Mouse (Mus musculus) stomach, postnatal 0 days (tissue): ENCODE results near the gene Trpm8. TPM values are rescaled to one million over a fixed set of nuclear protein-coding genes. Genes with fewer than 3 reads are reported as not detected.

Experiments used
- ATAC-seq: fragments of 200-750 bp; cut with Nextera tagmentation; 2 replicates; pipeline ENCODE4 v1.8.0; 2017; ENCODE audit not compliant: low FRiP score, low TSS enrichment
- DNase-seq: peaks from one replicate; pipeline ENCODE4 v3.0.0-alpha.2; 2016; ENCODE audit warnings: low spot score
- H3K27ac ChIP-seq: fragments of 300-500 bp; sonication (generic); replicated peaks from 2 replicates; pipeline ENCODE4 v1.5.1; 2014; ENCODE audit warnings: mild to moderate bottlenecking, control low read depth
- H3K27me3 ChIP-seq: fragments of 300-500 bp; sonication (generic); 2 replicates; pipeline ENCODE4 v1.6.1; 2014; ENCODE audit warnings: low read length; ENCODE audit not compliant: control insufficient read depth, insufficient read depth
- H3K36me3 ChIP-seq: fragments of 300-500 bp; sonication (generic); 2 replicates; pipeline ENCODE4 v1.6.1; 2014; ENCODE audit warnings: low read length, mixed read lengths; ENCODE audit not compliant: control insufficient read depth, insufficient read depth
- H3K4me1 ChIP-seq: fragments of 300-500 bp; sonication (generic); replicated peaks from 2 replicates; pipeline ENCODE4 v1.6.1; 2014; ENCODE audit warnings: antibody characterized with exemption; ENCODE audit not compliant: control insufficient read depth, insufficient read depth
- H3K4me2 ChIP-seq: fragments of 300-500 bp; sonication (generic); replicated peaks from 2 replicates; pipeline ENCODE4 v1.6.1; 2014; ENCODE audit warnings: low read depth, mild to moderate bottlenecking, control low read depth, moderate library complexity
- H3K4me3 ChIP-seq: fragments of 300-500 bp; sonication (generic); 2 replicates; pipeline ENCODE4 v1.5.1; 2014; ENCODE audit warnings: low read depth, low read length, control low read depth
- H3K9ac ChIP-seq: fragments of 300-500 bp; sonication (generic); 2 replicates; pipeline ENCODE4 v1.6.1; 2014; ENCODE audit warnings: mild to moderate bottlenecking, low read length, control low read depth, mixed read lengths
- H3K9me3 ChIP-seq: fragments of 300-500 bp; sonication (generic); 2 replicates; pipeline ENCODE4 v1.6.1; 2016; ENCODE audit warnings: low read length; ENCODE audit not compliant: control insufficient read depth
- CTCF ChIP-seq: IDR thresholded peaks from 2 replicates; pipeline ENCODE4 v1.5.1; 2016; ENCODE audit warnings: antibody characterized with exemption, low read depth, mild to moderate bottlenecking, moderate library complexity
- EP300 ChIP-seq: optimal IDR thresholded peaks from 2 replicates; pipeline ENCODE3; 2016; ENCODE audit warnings: antibody characterized with exemption
- whole genome bisulfite sequencing: fragments of 180-500 bp; shearing (Covaris S2); extraction: QIAGEN DNeasy Blood & Tissue Kit; methylation state at CpG from one replicate; pipeline ENCODE4 v1.1.7; 2014; 5-methylcytosine and 5-hydroxymethylcytosine counted together
- polyA plus RNA-seq: library from polyadenylated mRNA; unstranded; fragments of >200 nt; fragmentation: Nextera tagmentation; extraction: Ambion mirVana; gene quantifications from 2 replicates; pipeline ENCODE4 v1.2.1, GENCODE M21; 2015

The Trpm8 gene
- polyA plus RNA-seq, 1 experiment from 2014 or later = 0.06 TPM

DNA sequence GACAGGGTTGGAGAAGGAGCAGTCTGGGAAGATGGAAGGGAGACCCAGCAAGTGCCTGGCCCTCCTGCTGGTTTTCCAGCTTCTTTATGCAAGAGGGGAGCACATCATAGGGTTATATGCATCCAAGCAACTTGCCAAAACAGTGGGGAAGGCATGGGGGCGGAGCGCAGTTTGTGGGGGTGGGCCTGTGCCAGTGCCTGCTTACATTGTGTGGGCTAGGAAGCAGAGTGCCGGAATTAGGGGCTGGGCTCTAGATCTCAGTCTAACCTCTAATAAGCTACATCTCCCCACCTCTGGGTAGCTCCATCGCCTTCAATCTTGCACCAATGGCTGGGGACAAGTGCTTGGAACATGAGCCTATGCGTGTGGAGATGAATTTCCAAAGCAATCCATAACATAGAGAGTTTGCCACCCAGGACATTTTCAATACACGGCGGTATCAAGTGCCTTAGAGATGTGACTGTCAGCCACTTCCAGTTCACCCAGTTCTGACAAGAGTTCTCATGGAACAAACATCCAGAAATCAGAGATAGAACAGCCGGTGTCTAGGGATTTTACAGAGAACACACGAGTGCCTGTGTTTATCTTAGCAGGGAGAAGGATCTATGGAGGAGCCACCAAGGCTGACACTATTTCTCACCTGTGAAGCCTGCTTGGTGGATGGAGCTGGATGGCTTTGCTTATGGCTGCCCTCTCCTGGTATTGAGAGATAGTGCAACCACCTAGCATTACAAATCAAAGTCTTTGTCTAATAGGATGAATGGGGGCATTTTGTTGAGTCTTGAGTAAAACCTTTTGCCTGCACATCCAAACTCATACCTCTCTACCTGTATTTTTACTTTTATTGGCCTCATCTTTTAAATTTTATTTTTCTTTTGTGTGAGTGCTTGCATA is 23.9 kb downstream of the Trpm8 start:
- Histone ChIP-seq H3K9ac (no peak overlapping the region), H3K27ac (no peak overlapping the region), H3K4me3 (no peak overlapping the region), H3K27me3 (no peaks in the 10 kb centered on the region), H3K4me1 (no peaks in the 10 kb centered on the region), H3K4me2 (no peak overlapping the region), H3K36me3 (no peaks in the 10 kb centered on the region), H3K9me3 (peaks cover 23% of the 10 kb centered on the region)
- TF ChIP-seq EP300 = no peak
- TF ChIP-seq CTCF = peak; percentile 72
- ATAC-seq (peak; percentile 18), DNase-seq (peak; percentile 45)
- WGBS = 63% methylated on average over 9 of the region's 9 CpGs

DNA sequence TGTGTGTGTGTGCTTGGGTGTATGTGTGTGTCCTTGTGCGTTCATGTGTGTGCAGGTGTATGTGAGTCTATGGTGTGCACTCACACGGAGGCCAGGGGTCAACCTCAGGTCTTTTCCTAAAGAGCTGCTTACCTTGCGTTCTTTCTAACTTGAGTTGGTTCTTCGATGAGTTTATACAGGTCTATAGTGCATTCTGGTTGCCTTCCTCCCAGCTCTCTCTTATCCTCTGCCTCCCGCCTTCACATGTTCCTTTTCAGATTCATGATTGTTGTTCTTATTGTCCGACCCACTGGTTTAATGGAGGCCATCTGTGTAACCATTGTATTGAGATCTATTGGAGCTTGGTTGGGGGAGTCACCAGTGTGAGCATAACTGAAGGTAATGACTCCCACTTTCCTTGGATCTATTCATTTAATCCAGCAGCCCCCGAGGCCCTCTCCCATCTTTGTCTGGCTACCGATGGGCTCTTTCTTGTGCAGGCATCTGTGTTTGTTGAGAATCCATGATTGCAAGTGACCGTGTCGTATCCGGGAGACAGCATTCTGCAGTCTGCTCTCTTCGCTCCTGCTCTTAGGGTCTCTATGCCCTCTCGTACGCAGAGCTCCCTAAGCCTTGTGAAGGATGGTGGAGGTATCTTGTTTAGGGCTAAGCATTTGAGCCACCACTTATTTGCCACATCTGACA is 24.7 kb downstream of the Trpm8 start:
- H3K36me3 ChIP-seq = no peaks in the 10 kb centered on the region
- H3K4me3 ChIP-seq = no peak overlapping the region
- H3K27ac ChIP-seq = no peak overlapping the region
- WGBS = 64% methylated on average over 14 of the region's 14 CpGs
- TF ChIP-seq EP300 = no peak
- TF ChIP-seq CTCF = no peak
- peak; percentile 21 for DNase-seq
- ATAC-seq = 0 out of 2 replicates have a peak, but pooled peaks have one; percentile 19
- no peak overlapping the region for H3K9ac ChIP-seq
- no peaks in the 10 kb centered on the region for H3K4me1 ChIP-seq
- no peak overlapping the region for H3K4me2 ChIP-seq
- H3K9me3 ChIP-seq = peaks cover 20% of the 10 kb centered on the region
- H3K27me3 ChIP-seq = no peaks in the 10 kb centered on the region

GRCm38 (mm10) chr1:88303762-88304161 is 26.3 kb downstream of the Trpm8 start:
- Histone ChIP-seq H3K9ac (no peak overlapping the region), H3K4me2 (no peak overlapping the region), H3K9me3 (peaks cover 12% of the 10 kb centered on the region), H3K27me3 (no peaks in the 10 kb centered on the region), H3K36me3 (no peaks in the 10 kb centered on the region), H3K27ac (no peak overlapping the region), H3K4me1 (no peaks in the 10 kb centered on the region), H3K4me3 (no peak overlapping the region)
- TF ChIP-seq EP300 (no peak), CTCF (no peak)
- ATAC-seq (no peak), DNase-seq (no peak)
- WGBS = 60% methylated on average over 6 of the region's 6 CpGs

DNA sequence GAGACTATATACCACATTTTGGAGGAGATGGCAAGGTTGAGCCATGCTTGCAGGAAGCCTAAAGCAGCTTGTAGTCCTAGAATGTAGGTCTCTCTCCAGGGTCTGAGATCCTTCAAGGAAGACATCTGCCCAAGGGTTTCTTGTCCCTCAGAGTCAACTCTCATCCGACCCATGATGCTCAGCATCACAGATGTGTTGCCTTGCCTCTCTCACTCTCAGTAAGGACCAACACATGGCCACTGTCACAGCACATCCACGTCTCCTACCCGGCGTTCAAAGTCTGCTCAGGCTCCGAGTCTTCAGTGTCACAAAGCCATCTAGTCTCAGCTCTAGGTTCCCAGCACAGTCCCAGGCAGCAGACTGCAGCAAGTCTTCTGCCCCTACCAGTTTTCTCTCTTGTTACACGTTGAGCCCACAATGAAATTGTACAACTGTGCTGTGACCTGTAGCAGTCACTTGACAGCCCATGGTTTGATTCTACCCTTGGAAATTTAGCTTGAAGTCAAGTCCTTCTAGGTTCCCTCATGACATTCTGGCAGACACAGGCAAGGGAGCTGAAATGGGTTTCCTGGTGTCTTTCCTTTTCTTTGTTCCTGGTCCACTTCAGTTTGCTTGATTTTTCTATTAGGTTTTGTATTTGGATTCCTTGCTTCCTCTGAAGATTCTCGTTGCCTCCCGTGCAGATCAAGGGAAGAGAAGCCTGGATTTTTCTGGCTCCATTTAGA is 27.0 kb downstream of the Trpm8 start:
- DNase-seq = peak; percentile 31
- WGBS = 62% methylated on average over 8 of the region's 8 CpGs

DNA sequence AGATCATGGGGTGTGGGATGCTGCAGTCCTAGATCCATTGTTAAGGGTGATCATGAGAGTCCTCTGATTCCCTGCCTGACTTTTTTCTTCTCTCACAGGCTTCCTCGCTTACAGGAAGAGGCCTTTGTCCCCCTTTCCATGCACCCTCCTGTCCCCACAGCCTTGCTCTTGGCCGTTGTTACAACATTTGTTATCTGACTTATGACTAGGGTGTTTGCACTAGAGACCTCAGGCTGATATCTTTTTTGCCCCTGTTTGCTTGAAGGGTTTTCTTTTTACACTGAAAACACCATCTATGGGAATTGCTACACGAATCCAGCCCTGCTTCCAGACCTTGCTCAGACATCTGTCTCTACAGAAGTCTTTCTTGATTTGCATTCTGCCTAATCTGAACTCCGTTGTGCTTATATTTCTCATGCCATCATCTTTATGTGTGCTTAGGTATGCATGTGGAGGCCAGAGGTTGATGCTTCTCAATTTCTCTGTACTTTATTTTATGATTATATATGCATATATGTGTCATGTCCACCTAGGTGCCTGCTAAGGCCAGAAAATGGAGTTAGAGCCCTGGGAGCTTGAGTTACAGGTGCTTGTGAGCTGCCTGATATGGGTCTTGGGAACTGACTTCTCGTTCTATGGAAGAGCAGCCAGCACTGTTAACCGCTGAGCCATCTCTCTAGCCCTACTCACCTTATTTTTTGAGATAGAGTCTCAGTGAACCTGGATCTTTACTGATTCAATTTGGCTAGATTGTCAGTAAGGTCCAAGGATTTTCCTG is 27.7 kb downstream of the Trpm8 start:
- Histone ChIP-seq H3K4me3 (no peak overlapping the region), H3K9me3 (peaks cover 14% of the 10 kb centered on the region), H3K27me3 (no peaks in the 10 kb centered on the region), H3K4me1 (no peaks in the 10 kb centered on the region), H3K27ac (no peak overlapping the region), H3K36me3 (no peaks in the 10 kb centered on the region), H3K9ac (no peak overlapping the region), H3K4me2 (no peak overlapping the region)
- no peak for ATAC-seq
- peak; percentile 44 for DNase-seq
- TF ChIP-seq CTCF (no peak), EP300 (no peak)
- WGBS = 35% methylated on average over 6 of the region's 6 CpGs

More for the DNA sequence above, 27.0 kb downstream of the Trpm8 start:
- Histone ChIP-seq H3K4me2 (no peak overlapping the region), H3K36me3 (no peaks in the 10 kb centered on the region), H3K9me3 (peaks cover 13% of the 10 kb centered on the region), H3K4me1 (no peaks in the 10 kb centered on the region), H3K9ac (no peak overlapping the region), H3K27ac (no peak overlapping the region), H3K27me3 (no peaks in the 10 kb centered on the region), H3K4me3 (no peak overlapping the region)
- ATAC-seq = no peak
- TF ChIP-seq CTCF = no peak
